ENCODE assay signal across 29 mouse cellular contexts in the genomic region with DNA sequence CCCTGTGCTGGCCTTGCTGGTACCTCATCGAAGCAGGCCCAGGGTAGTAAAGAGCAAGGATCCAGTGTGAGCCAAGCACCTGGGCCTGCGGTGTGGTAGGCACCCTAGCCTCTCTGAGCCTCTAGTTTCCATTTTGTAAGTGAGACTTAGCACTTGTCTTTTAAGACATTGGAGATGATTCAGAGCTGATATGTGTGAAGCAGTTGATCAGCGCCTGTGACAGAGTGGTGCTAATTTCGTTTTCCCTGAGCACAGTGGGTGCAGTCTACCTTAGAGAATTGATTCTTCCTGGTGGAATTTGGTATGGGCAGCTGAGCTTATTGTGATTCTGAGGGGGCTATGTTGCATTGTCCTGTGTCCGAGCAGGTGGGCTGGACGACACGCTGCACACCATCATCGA. TPM values are rescaled to one million over a fixed set of nuclear protein-coding genes. Genes with fewer than 3 reads are reported as not detected.
"Had no signal": no experiment of that assay in that cellular context is flagged by ENCODE, and none has a peak within 500 bp of the region (broad histone marks: within the 10 kb centered on the region; RNA-seq: fewer than 3 reads in every experiment).

No protein-coding gene starts in this region.

- H3K27ac ChIP-seq: embryonic facial prominence, embryonic 10.5 days; embryonic facial prominence, embryonic 12.5 days; embryonic facial prominence, embryonic 13.5 days; embryonic facial prominence, embryonic 15.5 days; forebrain, embryonic 10.5 days; forebrain, embryonic 12.5 days; forebrain, embryonic 13.5 days; forebrain, embryonic 15.5 days; gastrocnemius, adult 2 months; heart, adult 2 months; heart, embryonic 10.5 days had no signal

- H3K4me3 ChIP-seq: embryonic facial prominence, embryonic 10.5 days; embryonic facial prominence, embryonic 12.5 days; embryonic facial prominence, embryonic 13.5 days; embryonic facial prominence, embryonic 15.5 days; erythroblast, embryonic 14.5 days; forebrain, embryonic 10.5 days; forebrain, embryonic 12.5 days; forebrain, embryonic 13.5 days; forebrain, embryonic 15.5 days; gastrocnemius, adult 2 months; heart, adult 2 months; heart, embryonic 10.5 days had no signal

- ATAC-seq: forebrain, embryonic 13.5 days; forebrain, embryonic 14.5 days; forebrain, embryonic 15.5 days; forebrain, embryonic 16.5 days; forebrain, postnatal 0 days had no signal

- DNase-seq: cerebellum, adult 8-10 months; cerebellum, adult 9-10 months; cerebellum, adult 9-11 months; cerebellum, postnatal 10 days; cerebellum, postnatal 14 days; cerebellum, postnatal 25 days; cerebellum, postnatal 36 days; embryo, embryonic 11 days; forebrain, postnatal 0 days; gastrocnemius, postnatal 10 days; gastrocnemius, postnatal 25 days; gastrocnemius, postnatal 36 days; heart, adult 11 months; heart, adult 18-20 months; heart, adult 2 months had no signal

RNA-seq across cellular contexts. Expression of a gene that starts 36.6 kb away (rescaled TPM):
- total RNA-seq: gastrocnemius, adult 18-20 months; gastrocnemius, adult 2 months had no signal
